Mouse (Mus musculus): Measurements from ENCODE around the gene H2-DMb1. TPM values are rescaled to one million over a fixed set of nuclear protein-coding genes. Genes with fewer than 3 reads are reported as not detected.

The H2-DMb1 gene
- polyA plus RNA-seq, 1 experiment from 2014 or later, result 0.29 TPM

DNA sequence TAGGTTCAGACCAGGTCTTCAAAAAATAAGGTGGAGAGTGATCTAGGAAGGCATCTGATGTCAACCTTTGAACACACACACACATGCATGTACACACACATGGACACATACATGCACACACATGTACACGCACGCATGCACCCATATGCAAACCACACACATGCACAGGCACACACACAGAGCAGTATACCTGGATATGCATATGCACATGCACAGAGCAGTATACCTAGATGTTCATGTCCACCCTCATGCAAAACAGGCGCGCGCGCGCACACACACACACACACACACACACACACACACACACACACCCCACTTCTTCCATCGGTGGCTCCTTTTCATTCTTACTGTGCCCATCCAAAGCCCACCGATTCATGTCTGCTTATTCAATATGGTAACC lies 55.0 kb downstream of the H2-DMb1 start:
- no peaks in the 10 kb centered on the region for H3K36me3 ChIP-seq
- H3K27ac ChIP-seq (replicated peaks), result no peak overlapping the region
- no peak overlapping the region for H3K9ac ChIP-seq (replicated peaks)
- H3K9me3 ChIP-seq (replicated peaks), result no peaks in the 10 kb centered on the region
- H3K4me2 ChIP-seq, result no peak overlapping the region
- peaks cover 69% of the 10 kb centered on the region for H3K27me3 ChIP-seq (replicated peaks)
- WGBS, result 97% methylated on average over 9 of the region's 9 CpGs
- H3K4me3 ChIP-seq (replicated peaks), result no peak overlapping the region
- H3K4me1 ChIP-seq, result peaks cover 16% of the 10 kb centered on the region
- no peak for ATAC-seq (ENCODE audit: low FRiP score)

DNA sequence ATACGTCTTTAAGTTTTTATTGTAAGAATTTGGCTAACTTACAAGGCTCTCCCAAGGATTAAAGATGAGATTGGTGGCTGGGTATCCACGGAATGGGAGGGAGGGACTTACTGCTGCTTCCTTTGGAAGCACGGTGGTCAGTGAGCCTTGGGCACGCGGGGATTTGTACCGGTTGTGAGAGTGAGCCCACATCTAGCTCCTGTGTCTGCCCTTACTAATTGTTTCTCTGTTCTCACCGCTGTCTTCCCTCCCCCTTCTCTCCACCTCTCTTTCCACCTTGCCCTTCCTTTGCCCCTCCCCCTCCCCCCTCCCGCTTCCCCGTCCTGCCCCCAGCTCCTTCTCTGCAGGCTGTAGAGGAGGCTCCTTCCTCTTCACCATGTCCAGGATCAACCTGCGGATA lies 55.5 kb downstream of the H2-DMb1 start:
- H3K27me3 ChIP-seq (replicated peaks), result peaks cover 66% of the 10 kb centered on the region

GRCm38 (mm10) chr17:34209680-34210079 lies 56.8 kb downstream of the H2-DMb1 start:
- peaks cover 72% of the 10 kb centered on the region for H3K27me3 ChIP-seq (replicated peaks)
- ATAC-seq (ENCODE audit: low FRiP score), result no peak

More for the DNA sequence above, 55.5 kb downstream of the H2-DMb1 start:
- WGBS, result 25% methylated on average over 10 of the region's 10 CpGs
- Histone ChIP-seq H3K27ac (replicated peaks) (no peak overlapping the region), H3K4me3 (replicated peaks) (no peak overlapping the region), H3K4me1 (peaks cover 16% of the 10 kb centered on the region), H3K9ac (replicated peaks) (no peak overlapping the region), H3K4me2 (no peak overlapping the region), H3K9me3 (replicated peaks) (no peaks in the 10 kb centered on the region), H3K36me3 (no peaks in the 10 kb centered on the region)
- ATAC-seq (ENCODE audit: low FRiP score), result no peak

More at GRCm38 (mm10) chr17:34209680-34210079, 56.8 kb downstream of the H2-DMb1 start:
- no peak overlapping the region for H3K4me3 ChIP-seq (replicated peaks)
- H3K9me3 ChIP-seq (replicated peaks), result no peaks in the 10 kb centered on the region
- no peaks in the 10 kb centered on the region for H3K36me3 ChIP-seq
- no peak overlapping the region for H3K27ac ChIP-seq (replicated peaks)
- WGBS, result 55% methylated on average over 3 of the region's 3 CpGs
- no peak overlapping the region for H3K4me2 ChIP-seq
- no peak overlapping the region for H3K9ac ChIP-seq (replicated peaks)
- peaks cover 13% of the 10 kb centered on the region for H3K4me1 ChIP-seq

Other genes starting within 250 kb of the H2-DMb1 start
- gene Platr17, start 247.9 kb upstream of the H2-DMb1 start, polyA plus RNA-seq (2015; fragmentation: Nextera tagmentation; extraction: Ambion mirVana), result 0.93 and 1.2 TPM in 2 replicates
- gene Daxx, start 243.7 kb upstream of the H2-DMb1 start, polyA plus RNA-seq (2015; fragmentation: Nextera tagmentation; extraction: Ambion mirVana), result 50.7 and 58.5 TPM in 2 replicates
- 35.3 and 51.3 TPM in 2 replicates for gene Tapbp, start 237.2 kb upstream of the H2-DMb1 start, polyA plus RNA-seq (2015; fragmentation: Nextera tagmentation; extraction: Ambion mirVana)
- gene Zbtb22, start 237.2 kb upstream of the H2-DMb1 start, polyA plus RNA-seq (2015; fragmentation: Nextera tagmentation; extraction: Ambion mirVana), result 13.7 and 15.8 TPM in 2 replicates
- gene Rgl2, start 223.5 kb upstream of the H2-DMb1 start, polyA plus RNA-seq (2015; fragmentation: Nextera tagmentation; extraction: Ambion mirVana), result 56.8 and 58.8 TPM in 2 replicates
- 173 and 183 TPM in 2 replicates for gene Pfdn6, start 212.7 kb upstream of the H2-DMb1 start, polyA plus RNA-seq (2015; fragmentation: Nextera tagmentation; extraction: Ambion mirVana)
- gene Wdr46, start 212.4 kb upstream of the H2-DMb1 start, polyA plus RNA-seq (2015; fragmentation: Nextera tagmentation; extraction: Ambion mirVana), result 25.1 and 29.3 TPM in 2 replicates
- gene B3galt4, start 201.6 kb upstream of the H2-DMb1 start, polyA plus RNA-seq (2015; fragmentation: Nextera tagmentation; extraction: Ambion mirVana), result 11.9 and 13.1 TPM in 2 replicates
- gene Vps52, start 197.3 kb upstream of the H2-DMb1 start, polyA plus RNA-seq (2015; fragmentation: Nextera tagmentation; extraction: Ambion mirVana), result 72.3 and 75.7 TPM in 2 replicates
- gene Rps18, start 197.1 kb upstream of the H2-DMb1 start, polyA plus RNA-seq (2015; fragmentation: Nextera tagmentation; extraction: Ambion mirVana), result 778 and 1,050 TPM in 2 replicates
- 19.8 and 88.0 TPM in 2 replicates for gene H2-K1, start 152.7 kb upstream of the H2-DMb1 start, polyA plus RNA-seq (2015; fragmentation: Nextera tagmentation; extraction: Ambion mirVana)
- 21.9 and 24.4 TPM in 2 replicates for gene Ring1, start 128.4 kb upstream of the H2-DMb1 start, polyA plus RNA-seq (2015; fragmentation: Nextera tagmentation; extraction: Ambion mirVana)
- 68.4 and 71.4 TPM in 2 replicates for gene H2-Ke6, start 125.0 kb upstream of the H2-DMb1 start, polyA plus RNA-seq (2015; fragmentation: Nextera tagmentation; extraction: Ambion mirVana)
- gene Slc39a7, start 121.4 kb upstream of the H2-DMb1 start, polyA plus RNA-seq (2015; fragmentation: Nextera tagmentation; extraction: Ambion mirVana), result 167 and 170 TPM in 2 replicates
- gene Rxrb, start 121.3 kb upstream of the H2-DMb1 start, polyA plus RNA-seq (2015; fragmentation: Nextera tagmentation; extraction: Ambion mirVana), result 54.4 and 57.7 TPM in 2 replicates
- 8.3 and 9.4 TPM in 2 replicates for gene Col11a2, start 113.6 kb upstream of the H2-DMb1 start, polyA plus RNA-seq (2015; fragmentation: Nextera tagmentation; extraction: Ambion mirVana)
- 0.19 and 2.5 TPM in 2 replicates for gene H2-Oa, start 60.7 kb upstream of the H2-DMb1 start, polyA plus RNA-seq (2015; fragmentation: Nextera tagmentation; extraction: Ambion mirVana)
- gene H2-DMa, start 33.5 kb upstream of the H2-DMb1 start, polyA plus RNA-seq (2015; fragmentation: Nextera tagmentation; extraction: Ambion mirVana), result 19.8 and 31.3 TPM in 2 replicates
- gene Brd2, start 30.4 kb upstream of the H2-DMb1 start, polyA plus RNA-seq (2015; fragmentation: Nextera tagmentation; extraction: Ambion mirVana), result 115 and 122 TPM in 2 replicates
- gene H2-DMb2, start 9.8 kb upstream of the H2-DMb1 start, polyA plus RNA-seq (2015; fragmentation: Nextera tagmentation; extraction: Ambion mirVana), result 0.17 and 5.5 TPM in 2 replicates
- gene Tap1, start 34.5 kb downstream of the H2-DMb1 start, polyA plus RNA-seq (2015; fragmentation: Nextera tagmentation; extraction: Ambion mirVana), result 3.5 and 12.0 TPM in 2 replicates
- 2.1 and 35.0 TPM in 2 replicates for gene Psmb9, start 34.7 kb downstream of the H2-DMb1 start, polyA plus RNA-seq (2015; fragmentation: Nextera tagmentation; extraction: Ambion mirVana)
- gene Psmb8, start 44.6 kb downstream of the H2-DMb1 start, polyA plus RNA-seq (2015; fragmentation: Nextera tagmentation; extraction: Ambion mirVana), result 3.8 and 80.4 TPM in 2 replicates
- gene Tap2, start 50.5 kb downstream of the H2-DMb1 start, polyA plus RNA-seq (2015; fragmentation: Nextera tagmentation; extraction: Ambion mirVana), result 1.9 and 15.0 TPM in 2 replicates
- gene H2-Ob, start 85.8 kb downstream of the H2-DMb1 start, polyA plus RNA-seq (2015; fragmentation: Nextera tagmentation; extraction: Ambion mirVana), result 0.08 and 0.26 TPM in 2 replicates
- gene H2-Ab1, start 104.6 kb downstream of the H2-DMb1 start, polyA plus RNA-seq (2015; fragmentation: Nextera tagmentation; extraction: Ambion mirVana), result 1.4 and 189 TPM in 2 replicates
- 0.97 and 82.8 TPM in 2 replicates for gene H2-Aa, start 134.8 kb downstream of the H2-DMb1 start, polyA plus RNA-seq (2015; fragmentation: Nextera tagmentation; extraction: Ambion mirVana)
- 4.0 and 55.6 TPM in 2 replicates for gene H2-Eb1, start 152.8 kb downstream of the H2-DMb1 start, polyA plus RNA-seq (2015; fragmentation: Nextera tagmentation; extraction: Ambion mirVana)
- gene H2-Eb2, start 172.6 kb downstream of the H2-DMb1 start, polyA plus RNA-seq (2015; fragmentation: Nextera tagmentation; extraction: Ambion mirVana), result 0.19 and 0.54 TPM in 2 replicates
- not detected in 2 replicates for gene Btnl2, start 201.8 kb downstream of the H2-DMb1 start, polyA plus RNA-seq (2015; fragmentation: Nextera tagmentation; extraction: Ambion mirVana)
- not detected in 2 replicates for gene Btnl1, start 224.1 kb downstream of the H2-DMb1 start, polyA plus RNA-seq (2015; fragmentation: Nextera tagmentation; extraction: Ambion mirVana)
- 5.1 and 5.5 TPM in 2 replicates for gene BC051142, start 245.7 kb downstream of the H2-DMb1 start, polyA plus RNA-seq (2015; fragmentation: Nextera tagmentation; extraction: Ambion mirVana)

Data from neural tube, embryonic 15.5 days (tissue).